Mouse (Mus musculus): ENCODE data around the gene Tmem189. TPM values are rescaled to one million over a fixed set of nuclear protein-coding genes. Genes with fewer than 3 reads are reported as not detected.

Gene Tmem189
- total and polyA plus RNA-seq, 3 experiments, result 17.5 to 38.8 (median 20.1) TPM

DNA sequence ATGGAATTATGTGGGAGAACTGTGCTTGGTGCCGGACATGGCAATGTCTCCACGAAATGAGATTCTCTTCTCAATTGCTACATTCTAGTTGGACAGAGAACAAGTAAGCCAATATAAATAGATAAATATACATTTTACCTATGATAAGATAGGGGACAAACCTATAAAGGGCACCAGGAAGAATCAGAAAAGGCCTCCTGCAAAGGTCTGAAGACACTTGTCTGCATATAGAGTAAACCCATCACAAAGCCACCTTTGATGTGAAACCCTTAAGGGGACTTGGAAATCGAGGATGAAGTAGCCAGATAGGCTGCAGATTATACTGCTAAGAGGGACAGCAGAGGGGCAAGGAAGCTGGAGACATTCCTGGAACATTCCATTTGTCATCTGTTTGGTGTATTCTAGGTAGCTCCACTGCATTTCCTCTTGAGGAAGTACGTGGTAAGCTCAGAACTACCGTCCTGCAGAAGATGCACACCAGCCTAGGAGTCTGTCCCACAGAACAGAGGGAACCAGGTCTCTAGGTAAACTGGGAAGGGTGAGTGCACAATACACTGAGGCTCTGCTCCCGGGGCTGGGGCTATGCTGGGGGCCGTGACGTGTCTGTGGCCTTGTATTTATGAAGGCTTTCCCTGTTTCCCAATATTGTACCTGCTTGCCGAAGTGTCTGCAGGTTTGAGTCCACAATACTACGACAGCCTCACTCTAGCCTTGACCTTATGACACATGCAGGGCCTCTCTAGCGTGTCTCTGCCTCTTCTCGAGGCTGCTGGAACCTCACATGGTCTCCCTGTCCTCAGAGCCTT, 56.7 kb downstream of the Tmem189 start:
- H3K4me3 ChIP-seq (ENCODE audit: low read depth, low read length), result peak overlapping the region; percentile 88
- no peaks in the 10 kb centered on the region for H3K9me3 ChIP-seq (replicated peaks)
- DNase-seq (ENCODE audit: low spot score) (no peak), ATAC-seq (ENCODE audit: extremely low read depth, insufficient number of reproducible peaks, low FRiP score, poor library complexity, severe bottlenecking) (no peak)
- peaks cover 30% of the 10 kb centered on the region for H3K36me3 ChIP-seq (replicated peaks)
- TF ChIP-seq CTCF (IDR thresholded peaks at IDR 0.05; ENCODE audit: low read depth, low read length), result no peak
- no peak for TF ChIP-seq TAL1 (conservative IDR thresholded peaks at IDR 0.05; ENCODE audit: low read depth, low read length)
- no peak for TF ChIP-seq GATA2 (IDR thresholded peaks at IDR 0.05; ENCODE audit: borderline replicate concordance, low read depth, low read length)
- TF ChIP-seq POLR2AphosphoS5 (IDR thresholded peaks at IDR 0.05; ENCODE audit: insufficient replicate concordance, low read depth, low read length), result no peak
- TF ChIP-seq GATA1 (IDR thresholded peaks at IDR 0.05; ENCODE audit: borderline replicate concordance, low read length), result no peak
- no peaks in the 10 kb centered on the region for H3K27me3 ChIP-seq (ENCODE audit: insufficient read depth, low read length)
- peaks cover 65% of the 10 kb centered on the region for H3K4me1 ChIP-seq (ENCODE audit: insufficient read depth, low read depth, low read length)

DNA sequence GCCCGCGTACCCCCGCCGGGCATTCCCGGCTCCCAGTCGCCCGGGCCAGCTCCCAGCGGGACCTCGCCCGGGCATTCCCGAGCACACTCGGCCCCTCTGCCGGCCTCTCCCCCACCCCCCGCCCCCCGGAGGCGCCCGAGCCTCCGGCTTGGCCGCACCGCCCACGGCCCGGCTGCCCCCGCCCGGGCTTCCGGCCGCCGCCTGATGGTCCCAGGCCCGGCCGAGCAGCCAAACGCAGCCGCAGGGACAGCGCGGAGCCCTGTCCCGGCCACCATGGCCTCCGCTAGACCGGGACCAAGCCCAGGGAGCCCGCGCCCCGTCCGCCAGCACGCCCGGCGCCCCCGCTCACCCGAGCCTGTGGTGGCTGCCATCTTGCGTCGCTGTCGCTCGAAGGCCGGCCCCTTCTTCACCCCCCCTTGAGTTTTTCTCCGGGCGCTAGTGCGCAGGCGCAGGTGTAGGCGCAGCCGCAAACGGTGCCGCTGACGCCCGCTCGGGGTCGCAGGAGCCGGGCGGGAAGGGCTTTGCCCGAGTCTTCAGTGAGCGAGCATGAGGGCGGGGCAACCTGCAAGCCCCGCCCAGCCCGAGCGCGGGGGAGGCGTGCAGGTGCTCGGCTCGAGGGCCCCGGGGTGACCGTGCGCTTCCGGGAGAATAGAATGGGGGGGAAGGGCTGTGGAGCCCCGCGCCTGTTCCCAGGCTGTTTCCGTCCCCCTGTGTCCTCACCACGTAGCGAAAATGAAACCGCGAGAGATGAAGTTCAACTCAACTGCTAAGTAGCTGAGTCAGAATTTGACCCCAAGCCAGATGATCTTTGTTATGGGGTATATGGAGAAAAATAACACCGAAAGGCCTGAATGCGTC, 57.8 kb downstream of the Tmem189 start, which contains the start of gene Ube2v1:
TSS of gene Ube2v1 (minus strand) at position 505 of the 858 bp plus-strand sequence.
- TF ChIP-seq GATA2 (IDR thresholded peaks at IDR 0.05; ENCODE audit: borderline replicate concordance, low read depth, low read length), result no peak
- no peak for TF ChIP-seq TAL1 (conservative IDR thresholded peaks at IDR 0.05; ENCODE audit: low read depth, low read length)
- TF ChIP-seq CTCF (IDR thresholded peaks at IDR 0.05; ENCODE audit: low read depth, low read length), result no peak
- Histone ChIP-seq H3K4me3 (ENCODE audit: low read depth, low read length) (peak within 1 kb of the TSS; percentile 88), H3K27me3 (ENCODE audit: insufficient read depth, low read length) (no peaks in the 10 kb centered on the region), H3K4me1 (ENCODE audit: insufficient read depth, low read depth, low read length) (peaks cover 76% of the 10 kb centered on the region), H3K36me3 (replicated peaks) (peaks cover 41% of the 10 kb centered on the region), H3K9me3 (replicated peaks) (no peaks in the 10 kb centered on the region)
- peak; percentile 95 for DNase-seq (ENCODE audit: low spot score)
- peak; percentile 51 for ATAC-seq (ENCODE audit: extremely low read depth, insufficient number of reproducible peaks, low FRiP score, poor library complexity, severe bottlenecking)

DNA sequence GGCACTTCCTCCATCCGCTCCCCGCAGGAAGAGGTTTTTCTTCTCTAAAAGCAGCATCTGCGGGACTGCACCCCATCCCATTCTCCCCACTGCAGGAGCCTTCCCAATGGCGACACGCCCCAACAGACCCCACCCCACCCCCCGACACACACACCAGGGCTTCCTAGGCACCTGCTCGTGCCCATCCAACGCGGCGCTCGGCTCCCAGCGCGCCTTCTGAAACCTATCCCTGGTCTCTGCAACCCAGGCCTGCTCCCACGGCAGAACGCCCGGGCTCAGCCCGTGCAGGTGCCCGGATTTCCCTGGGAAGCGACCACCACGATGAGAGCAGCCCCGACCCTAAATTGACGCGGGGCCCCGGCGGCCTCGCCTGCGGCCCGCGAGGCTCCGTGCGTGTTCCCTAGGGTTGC, 58.4 kb downstream of the Tmem189 start:
- H3K27me3 ChIP-seq (ENCODE audit: insufficient read depth, low read length), result no peaks in the 10 kb centered on the region
- TF ChIP-seq POLR2AphosphoS5 (IDR thresholded peaks at IDR 0.05; ENCODE audit: insufficient replicate concordance, low read depth, low read length) (no peak), GATA1 (IDR thresholded peaks at IDR 0.05; ENCODE audit: borderline replicate concordance, low read length) (no peak), GATA2 (IDR thresholded peaks at IDR 0.05; ENCODE audit: borderline replicate concordance, low read depth, low read length) (no peak), TAL1 (conservative IDR thresholded peaks at IDR 0.05; ENCODE audit: low read depth, low read length) (no peak), CTCF (IDR thresholded peaks at IDR 0.05; ENCODE audit: low read depth, low read length) (no peak)
- peaks cover 78% of the 10 kb centered on the region for H3K4me1 ChIP-seq (ENCODE audit: insufficient read depth, low read depth, low read length)
- no peak for DNase-seq (ENCODE audit: low spot score)
- H3K36me3 ChIP-seq (replicated peaks), result peaks cover 43% of the 10 kb centered on the region
- peak overlapping the region; percentile 88 for H3K4me3 ChIP-seq (ENCODE audit: low read depth, low read length)
- H3K9me3 ChIP-seq (replicated peaks), result no peaks in the 10 kb centered on the region
- ATAC-seq (ENCODE audit: extremely low read depth, insufficient number of reproducible peaks, low FRiP score, poor library complexity, severe bottlenecking), result no peak

DNA sequence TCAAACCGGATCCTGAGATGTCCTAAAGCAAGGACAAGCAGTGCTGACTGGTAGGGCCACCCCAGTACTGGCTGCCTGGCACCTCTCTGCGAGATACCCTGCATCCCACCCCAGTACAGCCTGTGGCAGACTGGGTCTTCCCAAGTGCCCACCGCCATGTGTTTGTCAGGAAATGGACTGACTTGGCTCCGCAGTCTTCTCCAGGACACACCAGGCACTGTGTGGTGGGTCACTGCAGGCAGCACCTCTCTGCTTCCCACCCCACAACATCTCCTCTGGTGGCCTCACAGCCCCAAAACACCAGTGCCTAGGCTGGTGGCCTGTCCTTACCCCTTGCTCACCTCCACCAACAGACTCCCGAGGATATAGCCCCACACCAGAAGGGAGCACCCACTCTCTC, 59.2 kb downstream of the Tmem189 start:
- ATAC-seq (ENCODE audit: extremely low read depth, insufficient number of reproducible peaks, low FRiP score, poor library complexity, severe bottlenecking), result no peak
- no peak for DNase-seq (ENCODE audit: low spot score)
- Histone ChIP-seq H3K36me3 (replicated peaks) (peaks cover 50% of the 10 kb centered on the region), H3K27me3 (ENCODE audit: insufficient read depth, low read length) (no peaks in the 10 kb centered on the region), H3K4me3 (ENCODE audit: low read depth, low read length) (peak overlapping the region; percentile 88), H3K4me1 (ENCODE audit: insufficient read depth, low read depth, low read length) (peaks cover 81% of the 10 kb centered on the region), H3K9me3 (replicated peaks) (no peaks in the 10 kb centered on the region)
- no peak for TF ChIP-seq TAL1 (conservative IDR thresholded peaks at IDR 0.05; ENCODE audit: low read depth, low read length)

DNA sequence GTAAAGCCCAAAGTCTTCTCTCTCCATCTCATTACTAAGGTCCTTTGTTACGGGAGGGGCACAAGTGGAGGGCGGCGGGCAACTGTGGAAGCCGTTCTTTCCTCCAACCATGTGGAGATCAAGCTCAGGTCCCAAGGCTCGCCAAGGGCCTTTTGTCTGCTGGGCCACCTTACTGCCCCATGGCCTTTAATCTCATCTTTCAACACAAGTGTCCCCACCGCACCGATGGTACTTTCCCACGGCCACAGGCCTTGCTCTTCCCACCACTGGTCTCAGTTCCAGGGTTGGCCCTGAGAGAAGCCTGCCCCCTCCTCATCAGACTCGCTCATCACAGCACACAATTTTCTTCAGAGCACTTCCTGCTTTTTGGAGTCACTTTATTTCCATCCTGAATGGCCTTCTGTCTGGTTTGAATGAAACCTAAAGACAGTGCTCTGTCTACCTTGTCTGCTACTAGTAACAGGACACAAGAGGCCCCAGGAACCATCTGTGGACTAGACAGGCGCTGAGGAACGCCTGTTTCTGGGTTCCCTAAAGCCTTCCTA, 59.9 kb downstream of the Tmem189 start:
- Histone ChIP-seq H3K27me3 (ENCODE audit: insufficient read depth, low read length) (no peaks in the 10 kb centered on the region), H3K4me3 (ENCODE audit: low read depth, low read length) (peak overlapping the region; percentile 88; the same call in 1 of the 2 replicates), H3K9me3 (replicated peaks) (no peaks in the 10 kb centered on the region), H3K4me1 (ENCODE audit: insufficient read depth, low read depth, low read length) (peaks cover 76% of the 10 kb centered on the region), H3K36me3 (replicated peaks) (peaks cover 57% of the 10 kb centered on the region)
- ATAC-seq (ENCODE audit: extremely low read depth, insufficient number of reproducible peaks, low FRiP score, poor library complexity, severe bottlenecking), result no peak
- DNase-seq (ENCODE audit: low spot score), result no peak
- no peak for TF ChIP-seq POLR2AphosphoS5 (IDR thresholded peaks at IDR 0.05; ENCODE audit: insufficient replicate concordance, low read depth, low read length)

DNA sequence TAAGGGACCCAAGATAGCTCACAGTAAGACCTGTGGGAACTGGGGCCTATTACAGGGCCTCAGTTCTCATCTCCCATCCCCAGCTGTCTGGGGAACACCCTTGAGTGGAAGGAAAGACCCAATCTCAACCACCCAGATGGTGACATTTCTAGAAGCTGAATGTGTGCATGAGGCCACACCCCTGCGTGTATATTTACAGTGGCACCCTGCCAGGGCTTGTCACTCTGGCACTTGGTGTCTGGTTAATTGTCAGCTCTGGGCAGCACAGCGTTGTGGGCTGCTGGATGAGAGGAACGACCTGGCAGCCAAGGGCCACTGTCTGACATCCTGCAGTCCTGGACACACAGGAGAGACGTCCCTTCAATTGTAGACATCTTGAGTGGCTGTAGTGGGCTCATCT, 60.8 kb downstream of the Tmem189 start:
- no peaks in the 10 kb centered on the region for H3K9me3 ChIP-seq (replicated peaks)
- peak; percentile 84 for TF ChIP-seq TAL1 (conservative IDR thresholded peaks at IDR 0.05; ENCODE audit: low read depth, low read length)
- no peak for TF ChIP-seq POLR2AphosphoS5 (IDR thresholded peaks at IDR 0.05; ENCODE audit: insufficient replicate concordance, low read depth, low read length)
- TF ChIP-seq GATA2 (IDR thresholded peaks at IDR 0.05; ENCODE audit: borderline replicate concordance, low read depth, low read length), result no peak
- no peak for TF ChIP-seq CTCF (IDR thresholded peaks at IDR 0.05; ENCODE audit: low read depth, low read length)
- no peak for TF ChIP-seq GATA1 (IDR thresholded peaks at IDR 0.05; ENCODE audit: borderline replicate concordance, low read length)
- ATAC-seq (ENCODE audit: extremely low read depth, insufficient number of reproducible peaks, low FRiP score, poor library complexity, severe bottlenecking) (peak; percentile 61), DNase-seq (ENCODE audit: low spot score) (peak; percentile 67)
- peaks cover 61% of the 10 kb centered on the region for H3K36me3 ChIP-seq (replicated peaks)
- peak overlapping the region; percentile 88; the same call in 1 of the 2 replicates for H3K4me3 ChIP-seq (ENCODE audit: low read depth, low read length)
- no peaks in the 10 kb centered on the region for H3K27me3 ChIP-seq (ENCODE audit: insufficient read depth, low read length)
- H3K4me1 ChIP-seq (ENCODE audit: insufficient read depth, low read depth, low read length), result peaks cover 69% of the 10 kb centered on the region
